Mouse (Mus musculus): ENCODE results near the gene Psme4.

- no peak for TF ChIP-seq POLR2A (IDR thresholded peaks at IDR 0.05; ENCODE audit: control insufficient read depth, low read depth, low read length)
- no peak for TF ChIP-seq CTCF (IDR thresholded peaks at IDR 0.05; ENCODE audit: control insufficient read depth, insufficient read depth, insufficient replicate concordance, low read depth, low read length)
Observed at GRCm38 (mm10) chr11:30923283-30923682, 151.8 kb downstream of the Psme4 start.
